Mouse (Mus musculus): ENCODE measurements at regions not wholly inside any gene's neighbourhood (a gene's known extent, or its start where the extent isn't known, plus 50 kb on each side); places are given as distances from the start of the nearest gene placed in this dataset.

DNA sequence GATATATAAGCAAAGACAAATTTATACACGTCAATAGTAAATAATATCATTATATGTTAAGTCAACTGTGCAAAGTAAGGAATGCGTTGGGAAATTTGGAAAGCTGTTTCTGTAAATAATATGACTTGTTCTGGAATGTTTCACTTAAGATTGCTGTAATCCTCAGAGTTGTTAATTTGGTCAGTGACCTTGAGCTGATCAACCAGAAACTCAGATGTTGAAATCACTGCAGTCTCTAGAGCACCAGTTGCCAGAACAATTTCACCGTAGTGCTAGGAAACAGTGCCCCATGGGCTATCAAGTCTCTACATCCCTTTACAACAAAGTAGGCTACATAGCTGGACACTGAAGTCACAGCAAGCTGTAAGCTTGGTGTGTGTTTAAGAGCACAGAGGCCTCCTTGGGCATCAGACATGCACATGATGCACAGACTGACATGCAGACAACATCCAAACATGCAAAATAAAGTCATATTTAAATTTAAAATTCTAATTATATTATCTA, 212.6 kb downstream of the Pik3r1 start:
- DNase-seq = no peak

DNA sequence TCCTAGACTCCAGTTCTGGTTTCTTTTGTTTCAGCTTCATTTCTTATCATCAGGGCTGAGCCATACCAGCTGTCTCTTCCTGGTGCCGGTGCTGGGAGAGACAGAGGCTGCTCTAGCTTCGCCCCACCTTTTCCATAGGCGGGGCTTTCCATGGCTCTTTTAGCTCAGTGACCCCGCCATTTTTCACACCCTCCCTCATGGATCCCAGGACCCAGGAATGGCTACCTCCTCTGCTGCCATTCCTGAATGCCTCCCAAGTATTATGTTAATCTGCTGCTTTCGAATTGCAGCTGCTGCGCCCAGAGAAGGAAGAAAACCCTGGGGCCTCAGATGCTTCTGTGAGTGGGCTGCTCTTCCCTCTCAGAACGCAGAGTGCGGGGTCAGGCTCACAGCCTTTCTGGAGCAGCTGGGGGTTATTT, 214.9 kb downstream of the Pik3r1 start:
- DNase-seq = no peak

DNA sequence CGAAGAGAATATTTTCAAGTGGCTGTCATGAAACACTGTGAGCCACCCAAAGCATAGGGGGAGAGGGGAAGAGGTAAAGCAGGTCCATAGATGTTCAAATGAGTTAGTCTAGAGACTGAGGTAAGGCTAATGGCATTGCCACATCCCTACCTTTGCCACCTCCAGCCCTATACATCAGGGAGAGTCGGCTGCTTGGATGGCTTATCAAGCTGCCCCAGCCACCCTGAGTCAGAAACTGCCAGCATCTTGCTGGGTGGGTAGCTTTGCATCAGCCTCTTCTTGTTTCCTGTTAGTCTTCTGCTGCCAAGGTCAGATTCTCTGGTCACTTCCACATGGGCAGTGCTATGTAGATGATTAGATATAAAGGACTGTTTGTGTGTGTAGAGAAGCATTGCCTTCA, 215.6 kb downstream of the Pik3r1 start:
- no peak for DNase-seq

DNA sequence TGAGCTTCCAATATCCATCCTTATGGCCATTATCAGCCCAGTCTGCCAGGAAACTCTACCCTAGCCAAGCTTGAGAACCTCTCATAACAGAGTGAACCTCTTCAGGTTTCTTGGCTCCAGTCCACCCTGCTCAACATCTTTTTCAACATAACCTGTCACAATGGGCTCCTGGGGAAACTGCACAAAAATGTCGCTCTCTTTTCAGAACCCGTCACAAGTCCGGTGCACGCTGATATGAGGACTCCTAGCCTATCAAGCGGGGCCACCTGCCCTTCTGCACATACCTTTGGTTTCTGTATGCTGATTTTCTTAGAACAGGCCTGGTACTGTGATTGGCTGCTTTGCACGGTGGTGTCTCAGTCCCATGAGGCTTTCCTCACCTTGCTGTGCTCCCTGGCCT, 216.9 kb downstream of the Pik3r1 start:
- no peak for DNase-seq

DNA sequence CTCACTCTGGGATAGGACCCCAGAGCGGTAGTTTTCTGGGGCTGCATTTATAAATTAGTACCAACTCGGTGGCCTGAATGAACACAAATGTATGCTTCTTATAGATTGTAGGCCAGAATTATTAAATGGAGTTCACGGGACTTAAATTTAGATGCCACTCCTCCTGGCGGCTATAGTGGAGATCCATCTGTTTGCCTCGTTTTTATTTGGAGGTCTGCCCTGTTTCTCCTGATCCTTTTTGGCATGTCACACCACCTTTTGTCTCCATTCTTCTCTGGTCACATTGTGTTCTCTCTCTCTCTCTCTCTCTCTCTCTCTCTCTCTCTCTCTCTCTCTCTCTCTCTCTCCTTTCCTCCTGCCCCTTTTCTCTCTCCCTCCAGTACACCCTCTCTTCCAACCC, 217.5 kb downstream of the Pik3r1 start:
- DNase-seq = no peak

DNA sequence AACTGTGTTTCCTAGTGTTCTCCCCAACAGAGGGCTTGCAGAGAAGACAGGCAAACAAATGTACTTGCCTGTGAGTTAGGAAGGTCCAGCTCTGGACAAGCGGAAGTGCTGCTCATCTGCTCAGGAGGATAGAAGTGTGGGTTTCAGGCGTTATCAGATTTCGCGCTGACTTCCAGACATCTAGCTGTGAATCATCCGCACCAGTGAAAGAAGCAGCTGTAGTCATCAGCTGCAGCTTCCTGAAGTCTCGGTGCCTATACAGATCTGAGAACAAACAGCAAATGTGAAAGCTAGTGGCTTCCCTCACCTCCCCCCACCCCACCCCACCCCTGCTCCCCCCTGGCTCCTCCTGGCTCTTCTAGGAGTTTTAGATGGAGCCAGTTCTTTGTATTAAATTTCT, 220.1 kb downstream of the Pik3r1 start:
- DNase-seq = no peak

DNA sequence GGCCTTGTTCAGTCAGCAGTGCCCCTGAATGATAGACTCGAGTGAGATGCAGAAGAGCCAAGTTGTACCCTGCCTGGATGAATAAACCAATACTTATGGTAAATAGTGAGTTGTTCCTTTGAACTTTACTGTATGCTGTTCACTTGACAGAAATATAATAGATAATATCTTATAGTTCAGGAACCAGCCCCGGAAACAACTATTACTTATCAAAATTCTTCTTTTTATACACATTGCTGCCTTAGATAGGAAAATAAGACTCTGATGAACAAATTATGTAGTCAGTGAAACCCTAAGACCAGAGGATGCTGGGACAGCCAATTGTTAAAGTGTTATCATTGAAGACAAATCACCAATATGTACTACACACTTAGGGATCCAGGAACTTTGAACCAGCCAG, 220.7 kb downstream of the Pik3r1 start:
- no peak for DNase-seq

DNA sequence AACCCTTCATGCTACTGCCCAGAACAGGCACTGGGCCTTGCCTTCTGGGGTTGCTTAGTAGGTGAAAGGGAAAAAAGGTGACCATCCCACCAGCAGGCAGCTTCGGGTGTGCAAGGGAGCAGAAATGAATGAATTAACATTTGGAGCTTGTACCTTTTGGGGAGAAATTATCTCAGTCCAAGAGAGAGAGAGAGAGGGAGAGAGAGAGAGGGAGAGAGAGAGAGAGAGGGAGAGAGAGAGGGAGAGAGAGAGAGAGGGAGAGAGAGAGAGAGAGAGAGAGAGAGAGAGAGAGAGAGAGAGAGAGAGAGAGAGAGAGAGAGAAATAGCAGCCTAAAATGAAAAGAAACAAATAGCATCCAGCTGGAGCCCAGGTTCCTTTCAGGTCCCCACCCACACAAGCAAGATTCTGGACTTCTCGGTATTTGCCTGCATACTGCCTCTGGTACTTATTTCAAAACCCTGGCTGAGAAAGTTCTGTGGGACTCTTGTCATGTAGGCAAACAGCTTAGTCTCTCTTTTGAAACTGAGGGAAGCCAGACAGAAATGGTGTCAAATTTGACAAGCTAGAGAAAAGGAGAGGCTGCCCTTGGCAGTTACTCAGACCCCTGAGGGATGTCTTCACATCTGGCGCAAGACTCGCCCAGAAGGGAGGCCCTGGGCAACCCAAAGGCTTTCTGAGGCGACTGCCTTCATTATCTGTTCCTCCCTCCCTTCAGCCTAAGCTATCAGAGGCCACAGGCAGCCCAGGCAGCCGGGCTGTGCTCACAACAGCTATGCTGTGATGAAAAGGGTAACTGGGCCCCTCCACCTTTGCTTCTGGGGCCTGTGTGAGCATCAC, 222.5 kb downstream of the Pik3r1 start:
- peak; percentile 19 for DNase-seq

DNA sequence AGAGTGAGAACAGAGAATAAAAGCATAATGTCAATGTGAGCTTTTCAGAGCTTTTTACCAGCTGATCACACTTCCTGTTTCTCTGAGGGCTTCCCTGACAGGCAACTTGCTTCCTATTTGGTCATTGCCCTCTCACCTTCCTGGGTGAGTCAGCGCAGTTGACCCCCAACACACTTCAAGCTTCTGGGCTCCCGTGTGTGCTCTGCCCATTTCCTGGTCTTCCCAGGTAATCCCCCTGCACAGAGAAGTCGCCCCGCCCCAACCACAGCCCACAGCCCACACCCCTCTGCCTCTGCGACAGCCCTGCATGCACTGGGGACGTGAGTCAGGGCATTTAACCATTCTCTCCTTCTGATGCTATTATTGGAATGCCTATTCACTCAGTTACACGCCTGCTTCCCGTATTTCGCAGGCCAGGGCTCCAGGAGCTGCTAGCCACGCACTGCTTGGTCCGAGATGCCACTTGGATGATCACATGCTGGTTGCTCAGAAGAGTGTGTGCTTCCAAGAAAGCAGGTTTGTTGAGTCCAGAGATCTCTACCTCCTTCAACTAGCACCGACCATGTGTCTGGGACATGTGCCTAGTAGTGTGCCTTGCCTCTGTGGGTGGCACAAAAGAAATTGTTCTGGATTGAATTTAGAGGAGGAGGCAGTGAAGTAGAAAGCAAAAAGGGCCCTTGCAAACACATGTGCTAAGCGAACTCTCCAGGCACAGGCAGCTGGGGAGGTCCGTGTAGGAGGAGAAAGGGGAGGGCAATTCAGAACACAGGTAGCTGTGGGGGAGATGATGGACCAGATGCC, 227.4 kb downstream of the Pik3r1 start:
- DNase-seq = peak; percentile 26

DNA sequence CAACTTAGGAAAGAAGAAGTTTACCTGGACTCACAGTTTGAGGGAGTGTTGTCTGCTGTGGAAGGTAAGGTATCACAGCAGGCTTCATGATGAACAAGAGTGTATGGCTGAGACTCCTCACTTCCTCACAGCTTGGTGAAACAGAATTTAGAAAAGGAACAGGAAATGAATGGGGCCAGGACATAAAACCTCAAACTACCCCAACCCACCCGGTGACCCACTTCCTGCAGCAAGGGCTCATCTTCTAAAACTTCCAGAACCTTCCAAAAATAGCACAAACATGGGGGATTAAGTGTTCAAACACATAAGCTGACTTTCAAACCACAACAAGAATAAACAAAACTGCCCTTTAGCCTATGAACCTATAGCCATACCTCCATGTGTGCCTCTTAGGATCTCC, 229.9 kb downstream of the Pik3r1 start:
- no peak for DNase-seq

DNA sequence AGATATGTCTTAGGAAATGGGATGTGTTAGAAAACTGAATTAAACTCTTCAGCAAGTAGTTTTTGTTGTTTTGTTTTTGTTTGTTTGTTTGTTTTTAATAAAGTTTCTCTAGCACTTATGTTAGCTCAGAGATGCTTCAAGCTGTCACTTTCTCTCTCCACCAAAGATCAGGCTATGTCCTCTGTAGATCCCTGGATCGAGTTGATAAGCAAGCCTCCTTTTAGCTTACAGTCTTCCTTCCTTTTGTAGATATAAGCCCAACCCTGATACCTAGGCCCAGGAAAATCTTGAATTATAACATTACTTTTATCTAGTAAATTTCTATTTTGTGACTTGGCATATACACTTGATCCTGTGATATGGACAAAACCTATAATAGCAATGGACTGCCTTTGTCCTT, 232.0 kb downstream of the Pik3r1 start:
- no peak for DNase-seq

DNA sequence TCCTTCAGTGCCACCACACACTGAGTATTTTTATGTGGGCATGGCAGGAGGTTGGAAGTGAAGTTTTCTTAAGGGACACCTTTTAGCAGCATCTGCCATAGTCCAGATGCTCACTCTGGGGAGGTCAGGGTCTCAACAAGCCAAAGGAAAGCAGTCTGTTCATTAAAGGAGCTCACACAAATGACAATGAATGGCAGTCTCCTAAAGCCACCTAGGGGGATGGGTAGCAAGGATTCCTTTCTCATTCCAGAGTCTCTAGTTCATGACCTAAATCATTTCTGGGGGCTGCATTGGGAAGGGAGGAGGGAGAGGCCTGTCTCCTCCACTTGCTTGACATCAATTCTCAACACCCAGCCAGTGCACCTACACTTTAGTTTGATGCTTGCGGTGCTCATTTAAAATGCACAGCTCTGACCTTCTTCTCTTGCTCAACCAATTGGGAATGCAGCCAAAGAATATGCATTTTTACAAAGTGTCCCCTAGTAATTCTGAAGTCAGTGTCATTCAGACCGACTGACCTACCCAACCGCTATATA, 232.6 kb downstream of the Pik3r1 start:
- DNase-seq = no peak

DNA sequence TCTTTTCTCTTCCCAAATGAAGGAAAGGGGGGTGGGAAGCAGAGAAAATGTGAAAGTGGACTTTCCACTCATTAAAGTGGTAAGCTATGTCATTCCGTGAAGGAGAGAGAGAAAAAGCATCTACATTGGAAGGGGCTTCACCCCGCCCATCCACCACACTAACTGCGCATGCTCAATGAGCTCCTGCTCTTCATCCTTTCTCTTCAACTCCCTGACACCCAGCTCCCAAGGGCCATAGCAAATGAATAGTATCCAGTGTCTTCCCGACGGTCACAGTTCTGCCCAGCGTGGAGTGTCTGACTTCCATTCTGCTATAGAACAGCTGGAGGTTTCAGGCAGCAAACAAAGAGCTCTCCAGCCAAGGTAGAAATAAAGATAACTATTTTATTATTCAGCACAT, 233.5 kb downstream of the Pik3r1 start:
- DNase-seq = peak; percentile 19

DNA sequence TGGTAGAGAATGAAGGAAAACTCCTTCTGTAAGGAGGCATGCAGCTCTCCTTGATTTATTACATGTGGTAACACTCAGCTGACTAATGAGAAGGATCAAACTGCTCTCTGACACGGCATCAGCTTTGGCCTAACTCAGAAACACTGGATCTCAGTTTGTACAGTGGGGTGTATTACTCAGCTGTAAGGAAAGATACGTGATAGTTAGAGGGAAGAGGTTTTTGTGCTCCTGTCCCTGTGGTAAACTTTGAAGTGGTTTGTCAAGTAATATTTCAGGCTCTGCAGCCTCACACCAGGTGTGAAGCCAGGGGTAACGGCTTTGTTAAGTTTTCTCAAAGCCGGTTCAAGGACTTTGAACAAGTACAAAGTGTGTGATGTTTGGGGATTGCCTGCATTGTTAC, 235.1 kb downstream of the Pik3r1 start:
- no peak for DNase-seq

DNA sequence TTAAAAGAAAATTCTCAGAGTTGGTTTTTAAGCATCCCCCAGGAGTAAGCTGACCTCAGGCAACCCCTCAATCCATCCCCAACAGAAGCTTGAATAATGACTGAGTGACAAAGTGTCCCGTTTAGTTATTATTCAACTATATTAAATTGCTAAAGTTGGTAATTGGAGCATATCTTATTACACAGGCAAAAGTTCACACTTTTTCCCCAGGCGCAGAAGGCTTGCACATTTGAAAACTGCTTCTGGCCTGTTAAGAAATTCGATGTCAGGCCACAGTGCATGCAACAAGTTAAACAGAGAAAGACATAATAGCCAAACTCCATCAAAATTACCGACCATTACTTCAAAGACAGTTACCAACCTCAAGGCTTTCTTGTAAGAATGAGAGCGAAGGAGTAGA, 240.3 kb downstream of the Pik3r1 start:
- DNase-seq = no peak

DNA sequence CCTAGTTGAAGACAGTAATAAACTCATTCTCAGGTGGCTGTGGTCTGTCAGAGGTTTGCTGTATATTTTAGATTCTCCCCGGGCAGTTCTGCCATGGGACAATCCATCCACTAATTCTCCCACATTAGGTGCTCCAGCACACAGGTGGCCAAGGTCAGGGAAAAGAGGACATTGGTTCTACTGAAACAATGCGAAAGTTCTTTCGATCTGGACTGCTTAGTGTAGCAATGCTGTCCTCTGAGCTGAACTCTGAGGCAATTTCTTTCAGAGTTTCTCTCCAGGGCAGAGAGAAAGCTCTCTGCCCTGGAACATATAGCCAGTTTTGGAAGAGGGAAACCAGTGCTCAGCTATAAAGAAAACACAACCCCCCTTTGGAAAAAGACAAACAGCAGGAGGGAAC, 243.2 kb downstream of the Pik3r1 start:
- DNase-seq = no peak

DNA sequence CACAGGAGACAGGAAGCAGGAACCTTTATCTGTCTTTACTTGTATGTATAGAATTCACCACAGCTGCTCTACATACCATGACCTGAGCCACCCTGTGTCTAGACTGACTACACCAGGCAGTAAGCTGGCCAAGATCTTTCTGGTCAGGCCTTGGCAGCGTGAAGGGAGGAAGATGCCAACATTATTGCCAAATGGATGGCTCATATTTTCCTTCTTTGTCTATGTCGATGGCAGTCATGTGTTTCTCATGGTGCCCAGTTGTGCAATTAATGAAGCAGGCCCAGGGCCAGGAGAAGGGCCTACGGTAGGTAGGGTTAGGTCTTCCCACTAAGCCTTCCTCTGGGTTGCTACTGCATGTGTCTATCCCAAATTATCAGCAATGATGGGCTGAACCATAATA, 243.8 kb downstream of the Pik3r1 start:
- DNase-seq = no peak

DNA sequence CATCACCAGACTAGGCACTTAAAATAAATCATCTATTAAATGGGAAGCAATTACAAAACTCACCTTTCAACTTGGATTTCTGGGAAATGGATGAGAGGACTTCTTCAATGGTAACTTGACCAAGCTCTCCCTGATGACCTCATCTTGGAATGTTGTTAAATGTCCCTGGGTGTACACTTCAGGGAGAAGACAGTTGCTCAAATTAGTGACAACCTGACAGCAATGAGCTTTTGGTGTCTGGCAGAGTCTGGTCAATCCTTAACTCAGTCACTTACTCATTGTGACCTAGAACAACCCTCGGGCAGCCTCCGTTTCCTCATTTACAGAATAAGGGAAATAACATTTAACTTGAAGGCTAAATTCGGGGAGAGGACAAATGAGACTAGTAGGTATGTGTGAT, 244.5 kb downstream of the Pik3r1 start:
- no peak for DNase-seq

DNA sequence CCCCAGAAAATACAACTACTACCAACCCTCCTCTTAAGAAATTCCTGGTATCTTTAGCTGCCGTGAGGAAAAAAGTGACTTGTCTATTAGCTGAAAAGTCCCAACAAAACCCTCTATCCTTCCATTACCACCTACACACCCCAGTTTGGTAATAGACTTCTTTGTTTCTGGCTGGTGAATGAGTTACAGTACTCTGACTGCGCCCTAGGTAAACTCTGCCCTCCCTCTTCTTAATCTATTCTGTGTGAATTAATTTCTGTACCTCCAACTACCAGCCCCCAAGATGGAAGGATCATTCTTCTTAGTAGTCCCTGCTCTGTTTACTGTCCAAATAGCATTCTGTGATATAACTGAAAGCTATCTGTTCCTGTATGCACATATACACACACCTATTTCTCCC, 245.4 kb downstream of the Pik3r1 start:
- no peak for DNase-seq

DNA sequence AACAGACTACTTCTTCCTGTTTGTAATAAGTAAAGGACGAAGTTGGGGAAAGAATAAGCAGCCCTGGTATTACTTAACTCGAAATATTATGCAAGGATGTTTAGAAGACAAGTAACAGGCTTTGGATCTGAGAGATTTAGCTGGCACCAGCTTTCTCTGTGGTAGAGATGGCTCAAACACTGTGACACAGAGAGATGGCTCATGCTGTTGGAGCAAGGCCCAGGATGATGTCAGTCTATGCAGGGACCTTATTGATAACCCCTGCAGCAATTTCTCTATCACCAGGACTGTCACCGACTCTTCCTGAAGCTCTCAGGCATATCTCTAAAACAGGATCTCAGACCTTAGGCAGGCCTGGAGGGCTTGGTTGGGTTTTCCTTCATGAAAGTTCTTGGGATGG, 254.7 kb downstream of the Pik3r1 start:
- no peak for DNase-seq

DNA sequence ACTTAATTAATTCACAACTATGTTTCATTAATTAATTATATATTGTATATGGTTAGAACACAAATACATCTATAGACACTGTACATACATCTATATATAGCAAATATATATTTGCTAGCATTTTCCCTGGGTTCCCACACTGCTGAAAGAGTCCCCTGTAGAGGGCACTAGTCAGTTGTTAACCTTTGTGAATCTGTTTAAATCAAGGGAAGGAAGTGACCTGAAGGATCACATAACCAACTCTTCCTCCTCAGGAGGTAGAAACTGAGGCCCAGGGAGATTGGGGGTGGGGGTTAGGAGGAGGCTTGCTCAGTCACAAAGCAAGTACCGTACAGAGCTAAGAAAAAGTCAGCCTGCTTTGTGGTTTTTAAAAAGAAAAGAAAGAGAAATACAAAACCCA, 258.1 kb downstream of the Pik3r1 start:
- peak; percentile 63 for DNase-seq

DNA sequence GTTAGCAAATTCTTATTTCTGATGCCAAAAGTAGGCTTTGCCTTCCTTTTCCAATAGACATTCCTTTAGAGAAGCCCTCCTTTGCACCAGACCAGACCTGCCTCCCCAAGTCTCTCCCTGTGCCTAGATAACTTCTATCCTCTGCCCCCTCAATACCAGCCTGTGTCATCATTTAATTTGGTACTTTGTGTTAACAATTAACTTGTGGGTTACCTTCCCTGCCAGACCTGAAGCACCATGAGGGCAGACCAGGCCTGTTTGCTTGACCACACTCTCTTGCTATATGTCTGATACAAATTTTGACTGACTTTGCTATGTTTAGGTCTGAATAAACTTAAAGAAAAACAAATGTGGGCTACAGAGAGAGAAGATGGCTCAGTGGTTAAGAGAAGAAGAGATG, 259.7 kb downstream of the Pik3r1 start:
- no peak for DNase-seq

DNA sequence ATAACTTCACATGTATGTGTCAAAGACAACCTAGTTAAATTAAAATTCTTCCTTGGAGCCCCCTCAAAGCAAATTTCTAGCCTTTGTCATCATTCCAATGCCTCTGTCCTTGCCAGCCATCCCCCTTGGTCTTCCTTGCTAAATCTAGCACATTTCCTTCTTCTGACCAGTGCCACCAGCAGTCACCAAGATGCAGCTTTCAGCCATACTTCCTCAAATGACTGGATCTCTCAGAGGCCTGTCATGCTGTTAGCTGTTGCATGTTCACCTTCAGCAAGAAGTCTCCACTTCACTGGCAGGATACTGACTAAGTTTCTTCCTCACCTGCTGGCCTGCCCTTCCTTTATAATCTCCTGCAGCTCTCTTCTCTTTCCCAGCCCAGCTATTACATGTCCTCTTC, 261.3 kb downstream of the Pik3r1 start:
- DNase-seq = no peak

DNA sequence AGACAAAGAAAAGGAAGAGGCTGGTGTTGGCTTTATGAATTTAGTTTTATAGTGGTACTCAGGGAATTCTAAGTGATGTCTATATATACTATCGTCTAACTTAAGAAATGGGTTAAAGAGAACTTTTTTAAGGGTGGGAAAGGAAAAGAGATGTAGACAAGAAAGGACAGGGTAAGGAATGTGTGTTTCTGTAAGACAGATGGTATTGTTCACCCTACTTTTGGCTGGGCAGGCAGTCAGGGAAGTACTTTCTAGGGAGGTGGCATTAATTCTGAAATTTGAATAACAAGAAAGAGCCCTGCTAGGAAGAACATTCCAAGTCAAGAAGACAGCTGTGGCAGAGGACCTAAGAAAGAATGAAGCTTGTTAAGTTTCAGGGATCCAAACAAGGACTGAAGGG, 263.0 kb downstream of the Pik3r1 start:
- no peak for DNase-seq

All from embryo, embryonic 11 days (tissue).